Mouse (Mus musculus): ENCODE measurements around the gene Sema4a. TPM values are rescaled to one million over a fixed set of nuclear protein-coding genes. Genes with fewer than 3 reads are reported as not detected.

Gene Sema4a
- total RNA-seq (2021) = 1 to 10 TPM; 1.2 to 1.4 TPM
- long read RNA-seq, experiment 1 = 0 reads
- long read RNA-seq, experiment 2, partial matches to known transcripts = 0 of 1 reads
- long read RNA-seq, experiment 2, other reads (novel, unspliced or antisense) = 0 of 1 reads

DNA sequence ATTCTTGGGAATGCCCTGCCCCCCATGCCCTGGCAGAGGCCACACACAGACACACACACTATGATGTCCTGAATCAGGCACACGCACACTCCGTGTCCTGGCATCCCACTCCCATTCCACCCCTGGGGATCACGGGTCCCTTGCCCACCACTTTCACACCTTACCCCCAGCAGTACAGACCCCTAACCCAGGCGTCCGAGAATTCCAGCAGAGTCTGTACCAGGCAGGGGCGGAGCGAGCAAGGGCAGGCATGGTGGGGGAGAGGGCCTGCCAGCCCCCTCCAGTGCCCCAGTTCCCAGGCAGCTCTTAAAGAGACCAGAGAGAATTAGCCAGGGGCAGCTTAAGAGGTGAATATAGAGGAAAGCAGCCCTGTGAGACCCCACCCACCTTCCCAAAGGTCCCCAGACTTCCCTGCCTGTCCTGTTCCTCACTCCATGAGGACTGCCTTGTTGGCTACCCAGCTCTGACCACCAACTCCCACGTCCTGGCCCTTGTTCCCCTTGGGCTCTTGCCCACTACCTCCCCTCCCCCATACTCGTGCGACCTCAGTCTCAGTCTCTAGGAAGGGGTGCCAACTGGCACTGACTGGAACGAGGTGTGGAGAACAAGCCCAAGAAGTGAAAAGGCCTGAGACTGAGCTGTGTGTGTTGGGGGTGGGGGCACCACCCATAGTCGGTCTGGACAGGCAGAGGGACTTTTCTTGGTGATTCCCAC is at the start of gene Sema4a:
Sema4a (minus strand) TSS at position 200 of the 714 bp plus-strand sequence.
- DNase-seq = no peak
- intact Hi-C loops (cut with DNase I) = no loop called here

DNA sequence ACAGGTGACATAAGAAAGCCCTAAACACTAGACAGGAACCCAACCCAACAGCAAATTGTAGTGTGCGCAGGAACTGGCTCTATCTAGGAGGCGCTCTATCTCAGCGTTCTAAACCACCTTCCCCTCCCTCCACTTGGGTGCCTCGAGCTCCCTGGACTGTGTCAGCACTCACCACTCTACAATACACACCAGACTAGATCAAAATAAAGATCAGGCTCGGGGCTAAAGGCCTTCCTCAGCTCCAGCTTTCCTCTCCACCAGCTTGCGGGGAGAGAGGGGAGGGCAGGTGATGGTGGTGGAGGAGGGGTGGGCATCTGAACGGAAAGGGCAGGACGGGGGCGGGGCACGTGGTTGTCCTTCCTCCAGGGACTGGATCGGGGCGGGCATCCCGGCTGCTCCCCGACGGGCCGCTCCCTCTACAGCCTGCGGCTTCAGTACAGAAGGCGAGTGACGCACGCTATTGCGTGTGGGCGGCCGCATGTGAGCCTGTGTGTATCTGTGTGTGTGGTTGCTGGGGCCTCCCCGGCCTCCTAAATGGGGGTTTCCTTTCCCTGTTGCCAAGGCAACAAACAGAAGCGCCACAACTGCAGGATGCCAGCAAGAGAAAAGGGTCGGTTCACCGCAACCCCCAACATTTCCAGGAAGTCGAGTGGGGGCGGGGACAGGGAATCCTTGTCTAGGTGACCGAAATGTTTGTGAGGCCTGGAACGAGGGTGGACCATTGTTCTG is 48.9 kb upstream of the Sema4a start, which contains the start of gene Lmna:
Lmna (minus strand) TSS at position 265 of the 729 bp plus-strand sequence.
- peak; percentile 87 to 92 for DNase-seq
- intact Hi-C loops (cut with DNase I) = no loop called here

- intact Hi-C loops (cut with DNase I) = no loop called here
- no peak for DNase-seq
Observed at GRCm38 (mm10) chr3:88509250-88509649, 48.3 kb upstream of the Sema4a start.

GRCm38 (mm10) chr3:88505765-88506164 is 44.8 kb upstream of the Sema4a start:
- intact Hi-C loops (cut with DNase I) = no loop called here
- no peak for DNase-seq

DNA sequence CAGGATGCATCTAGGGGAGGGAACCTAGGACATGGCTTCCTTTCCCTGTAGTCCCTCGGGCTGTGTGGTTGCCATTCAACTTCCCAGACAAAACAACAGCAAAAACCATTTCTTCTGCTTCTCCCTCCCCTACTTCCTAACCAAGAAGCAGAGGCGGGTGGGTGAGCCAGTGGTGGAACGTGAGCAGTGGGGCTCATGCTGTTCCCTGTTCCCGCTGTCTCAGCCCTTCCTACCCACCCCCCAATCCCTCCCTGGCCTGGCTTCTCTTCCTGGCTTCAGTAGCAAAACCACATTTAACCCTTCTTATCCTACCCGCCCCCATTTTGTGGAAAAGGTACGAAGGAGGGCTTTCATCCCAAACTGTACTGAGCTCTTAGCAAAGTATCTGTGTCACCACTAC is 44.1 kb upstream of the Sema4a start:
- intact Hi-C loops (cut with DNase I) = no loop called here
- DNase-seq = no peak

GRCm38 (mm10) chr3:88503881-88504746 is 43.1 kb upstream of the Sema4a start:
- intact Hi-C loops (cut with DNase I) = no loop called here

DNA sequence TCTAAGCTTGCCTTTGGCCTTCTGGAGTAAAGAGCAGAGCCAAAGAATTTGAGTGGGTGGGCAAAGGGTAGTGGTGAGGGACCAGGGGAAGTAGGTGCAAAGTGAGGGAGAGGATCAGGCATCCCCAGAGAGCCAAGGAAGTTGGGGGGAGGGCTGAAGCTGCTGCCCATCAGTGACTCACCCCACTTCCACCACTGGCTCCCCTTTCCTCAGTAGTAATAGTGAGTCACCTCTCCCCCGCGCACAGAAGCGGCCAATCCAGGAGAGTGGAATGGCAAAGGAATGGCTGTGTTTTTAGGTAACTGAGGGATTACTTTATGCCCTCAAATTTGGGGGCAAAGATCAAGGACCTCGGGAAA is 42.5 kb upstream of the Sema4a start:
- no peak for DNase-seq
- intact Hi-C loops (cut with DNase I) = no loop called here

More at GRCm38 (mm10) chr3:88503881-88504746, 43.1 kb upstream of the Sema4a start:
- DNase-seq = no peak

- DNase-seq = peak; percentile 92 to 95
- intact Hi-C loops (cut with DNase I) = no loop called here
Observed at GRCm38 (mm10) chr3:88502641-88503504, 41.9 kb upstream of the Sema4a start.

- intact Hi-C loops (cut with DNase I) = no loop called here
- peak in 1 of 2 experiments; percentile 44 for DNase-seq
Observed at GRCm38 (mm10) chr3:88502031-88502571, 41.1 kb upstream of the Sema4a start.

GRCm38 (mm10) chr3:88501366-88502030 is 40.5 kb upstream of the Sema4a start:
- no peak for DNase-seq
- intact Hi-C loops (cut with DNase I) = no loop called here

GRCm38 (mm10) chr3:88500655-88501365 is 39.8 kb upstream of the Sema4a start:
- no peak for DNase-seq
- intact Hi-C loops (cut with DNase I) = no loop called here

DNA sequence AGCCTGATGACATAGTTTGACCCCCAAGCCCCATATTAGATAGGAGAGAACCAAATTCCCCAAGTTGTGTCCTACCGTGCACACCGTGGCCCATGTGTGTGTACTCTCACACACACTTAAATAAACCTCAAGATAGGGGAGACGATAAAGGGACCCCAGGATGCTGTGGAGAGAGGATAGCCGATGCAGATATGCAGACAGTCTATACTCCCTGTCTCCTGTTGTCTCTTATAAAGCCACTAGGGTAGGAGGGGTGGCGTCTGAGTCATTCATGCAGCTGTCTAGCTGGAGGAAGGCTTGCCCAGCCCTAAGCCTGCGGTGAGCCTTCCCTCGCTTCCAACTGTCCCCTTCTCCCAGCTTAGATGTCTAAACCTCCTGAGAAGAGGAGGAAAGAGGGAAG is 39.1 kb upstream of the Sema4a start:
- intact Hi-C loops (cut with DNase I) = no loop called here
- no peak for DNase-seq

- DNase-seq = no peak
- intact Hi-C loops (cut with DNase I) = no loop called here
Observed at GRCm38 (mm10) chr3:88499580-88499979, 38.6 kb upstream of the Sema4a start.

DNA sequence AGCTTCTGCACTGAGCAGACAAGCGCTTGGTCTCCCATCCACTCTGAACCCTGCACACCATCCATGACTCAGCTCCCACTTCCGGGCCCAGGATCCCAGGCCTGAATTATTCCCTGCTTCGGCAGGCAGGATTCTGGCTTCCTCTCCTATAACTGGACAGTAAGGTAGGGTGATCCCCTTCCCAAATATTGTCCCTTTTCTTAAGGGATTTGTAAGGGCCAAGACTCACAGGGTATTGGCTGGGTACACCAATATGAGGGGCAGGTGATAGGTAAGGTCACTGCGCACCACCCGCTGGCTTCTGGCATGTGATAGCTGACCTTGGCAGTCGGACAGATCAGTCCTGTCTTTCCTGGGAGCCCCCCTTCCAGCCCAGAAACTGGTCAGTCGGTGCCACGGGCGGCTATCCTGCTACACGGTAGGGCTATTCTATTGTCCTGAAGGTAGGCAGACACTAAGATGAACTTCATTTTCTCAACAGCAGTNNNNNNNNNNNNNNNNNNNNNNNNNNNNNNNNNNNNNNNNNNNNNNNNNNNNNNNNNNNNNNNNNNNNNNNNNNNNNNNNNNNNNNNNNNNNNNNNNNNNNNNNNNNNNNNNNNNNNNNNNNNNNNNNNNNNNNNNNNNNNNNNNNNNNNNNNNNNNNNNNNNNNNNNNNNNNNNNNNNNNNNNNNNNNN is 34.9 kb upstream of the Sema4a start:
- DNase-seq = no peak
- intact Hi-C loops (cut with DNase I) = no loop called here

GRCm38 (mm10) chr3:88494836-88495628 is 34.0 kb upstream of the Sema4a start:
- intact Hi-C loops (cut with DNase I) = no loop called here

DNA sequence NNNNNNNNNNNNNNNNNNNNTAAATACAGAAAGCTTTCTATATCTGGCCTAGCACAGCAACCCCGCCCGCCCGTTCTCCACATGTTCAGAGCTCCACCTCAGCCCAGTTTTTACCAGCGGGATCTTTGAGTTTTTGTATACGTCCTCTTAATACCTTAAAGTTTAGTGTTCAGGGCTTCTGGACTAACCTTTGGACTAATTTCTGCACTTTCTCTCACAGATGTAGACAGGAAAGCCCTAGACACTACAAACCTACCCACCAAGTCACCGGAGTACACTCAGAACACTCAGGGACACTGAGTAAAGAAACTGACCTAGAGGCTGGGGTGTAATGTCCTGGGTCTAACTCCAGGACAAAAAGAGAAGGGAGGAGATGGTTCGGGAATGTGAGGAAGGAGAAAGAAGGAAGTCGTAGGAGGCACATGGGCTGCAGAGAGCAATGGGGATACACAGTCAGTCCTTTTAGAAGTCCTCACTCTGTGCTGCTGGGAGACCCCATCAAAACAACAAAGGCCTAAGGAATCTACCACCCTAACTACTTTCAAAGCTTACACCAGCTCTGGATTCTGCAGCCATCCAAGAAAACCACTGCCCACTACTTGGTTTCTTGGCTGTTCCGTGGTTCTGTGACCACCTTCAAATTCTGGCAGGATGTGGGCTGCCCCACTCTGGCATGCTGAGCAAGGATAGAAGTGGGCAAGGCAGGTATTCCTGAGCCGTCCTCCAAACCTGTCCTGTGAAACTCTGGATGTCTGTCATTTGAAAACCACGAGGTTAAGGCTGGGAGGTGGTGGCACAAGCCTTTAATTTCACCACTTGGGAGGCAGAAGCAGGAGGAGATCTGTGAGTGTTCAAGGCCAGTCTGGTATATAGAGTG is 33.0 kb upstream of the Sema4a start:
- intact Hi-C loops (cut with DNase I) = no loop called here
- no peak for DNase-seq

More at GRCm38 (mm10) chr3:88494836-88495628, 34.0 kb upstream of the Sema4a start:
- DNase-seq = peak; percentile 64 to 74

All from gastrocnemius, postnatal 36 days (tissue).